Mouse (Mus musculus) spleen, adult 2 months (tissue): ENCODE results near the gene Hmcn2.

Experiments used
- CTCF ChIP-seq: fragments of 200-500 bp; IDR thresholded peaks from 2 replicates; pipeline ENCODE4 v1.5.1; 2011; ENCODE audit warnings: mild to moderate bottlenecking, inconsistent platforms; ENCODE audit not compliant: insufficient read depth, insufficient read length, insufficient replicate concordance; ENCODE audit errors: extremely low read depth
- POLR2A ChIP-seq: fragments of 200-500 bp; IDR thresholded peaks from 2 replicates; pipeline ENCODE4 v1.6.1; 2011; ENCODE audit warnings: low read depth, low read length, inconsistent platforms

DNA sequence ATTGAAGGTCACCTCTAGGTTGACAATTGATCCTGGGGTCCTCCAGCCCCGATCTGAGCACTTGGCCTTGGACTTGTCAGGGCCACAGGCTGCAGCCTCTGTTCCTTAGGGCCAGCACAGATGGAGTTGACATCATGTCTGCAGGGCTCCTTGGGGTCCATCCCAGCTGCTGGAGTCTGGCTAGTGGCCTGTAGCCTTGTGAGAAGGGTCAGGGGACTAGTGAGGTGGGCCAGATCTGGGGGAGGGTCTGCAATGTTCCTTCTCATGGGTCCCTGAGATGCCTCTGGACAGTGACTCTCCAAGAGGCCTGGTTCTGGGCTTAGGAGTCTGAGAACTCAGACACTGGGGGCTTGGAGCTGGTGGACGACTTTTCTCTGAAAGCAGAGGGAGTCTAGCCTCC, 63.3 kb downstream of the Hmcn2 start:
- no peak for TF ChIP-seq CTCF
- no peak for TF ChIP-seq POLR2A
